Mouse (Mus musculus): ENCODE data around the gene Dnajb3. TPM values are rescaled to one million over a fixed set of nuclear protein-coding genes. Genes with fewer than 3 reads are reported as not detected.

Gene Dnajb3
- 13.2 and 15.6 TPM in 2 replicates for polyA plus RNA-seq (2015; fragmentation: Nextera tagmentation; extraction: Ambion mirVana)

GRCm38 (mm10) chr1:88205294-88205922 lies at the start of gene Dnajb3:
Gene Dnajb3, minus strand, starts transcription at chr1:88205782.

GRCm38 (mm10) chr1:88226670-88227379 lies 21.2 kb upstream of the Dnajb3 start, which contains the start of gene Mroh2a:
Gene Mroh2a, plus strand, starts transcription at chr1:88226986.

GRCm38 (mm10) chr1:88211812-88212211 lies 6.2 kb upstream of the Dnajb3 start, which contains the start of gene Ugt1a1:
Gene Ugt1a1, plus strand, starts transcription at chr1:88211959.

GRCm38 (mm10) chr1:88200456-88200855 lies 5.1 kb downstream of the Dnajb3 start, which contains the start of gene Ugt1a2:
Gene Ugt1a2, plus strand, starts transcription at chr1:88200601.

GRCm38 (mm10) chr1:88165711-88166110 lies 39.9 kb downstream of the Dnajb3 start, which contains the start of gene Ugt1a5:
Gene Ugt1a5, plus strand, starts transcription at chr1:88166012.

Other genes starting within 250 kb of the Dnajb3 start
- gene Usp40, start 197.2 kb downstream of the Dnajb3 start, polyA plus RNA-seq (2015; fragmentation: Nextera tagmentation; extraction: Ambion mirVana): 7.0 and 10.0 TPM in 2 replicates
- gene Ugt1a10, start 150.4 kb downstream of the Dnajb3 start, polyA plus RNA-seq (2015; fragmentation: Nextera tagmentation; extraction: Ambion mirVana): not detected in 2 replicates
- gene Ugt1a9, start 135.0 kb downstream of the Dnajb3 start, polyA plus RNA-seq (2015; fragmentation: Nextera tagmentation; extraction: Ambion mirVana): not detected in 2 replicates
- gene Ugt1a8, start 118.0 kb downstream of the Dnajb3 start, polyA plus RNA-seq (2015; fragmentation: Nextera tagmentation; extraction: Ambion mirVana): not detected in 2 replicates
- 7.3 and 9.5 TPM in 2 replicates for gene Ugt1a7c, start 110.7 kb downstream of the Dnajb3 start, polyA plus RNA-seq (2015; fragmentation: Nextera tagmentation; extraction: Ambion mirVana)
- 0.33 and 0.45 TPM in 2 replicates for gene Ugt1a6b, start 102.5 kb downstream of the Dnajb3 start, polyA plus RNA-seq (2015; fragmentation: Nextera tagmentation; extraction: Ambion mirVana)
- gene Ugt1a6a, start 71.0 kb downstream of the Dnajb3 start, polyA plus RNA-seq (2015; fragmentation: Nextera tagmentation; extraction: Ambion mirVana): 3.0 and 5.0 TPM in 2 replicates
- 0.11 TPM in 1 of 2 replicates, not detected in the other for gene Ugt1a5, start 39.8 kb downstream of the Dnajb3 start, polyA plus RNA-seq (2015; fragmentation: Nextera tagmentation; extraction: Ambion mirVana)
- 0.05 and 0.40 TPM in 2 replicates for gene Ugt1a2, start 5.2 kb downstream of the Dnajb3 start, polyA plus RNA-seq (2015; fragmentation: Nextera tagmentation; extraction: Ambion mirVana)
- 0.25 and 0.57 TPM in 2 replicates for gene Ugt1a1, start 6.2 kb upstream of the Dnajb3 start, polyA plus RNA-seq (2015; fragmentation: Nextera tagmentation; extraction: Ambion mirVana)
- 0.69 and 0.73 TPM in 2 replicates for gene Mroh2a, start 21.2 kb upstream of the Dnajb3 start, polyA plus RNA-seq (2015; fragmentation: Nextera tagmentation; extraction: Ambion mirVana)
- gene Hjurp, start 71.9 kb upstream of the Dnajb3 start, polyA plus RNA-seq (2015; fragmentation: Nextera tagmentation; extraction: Ambion mirVana): 76.6 and 78.0 TPM in 2 replicates
- not detected in 2 replicates for gene Trpm8, start 71.9 kb upstream of the Dnajb3 start, polyA plus RNA-seq (2015; fragmentation: Nextera tagmentation; extraction: Ambion mirVana)
- 0.25 and 0.43 TPM in 2 replicates for gene Spp2, start 201.2 kb upstream of the Dnajb3 start, polyA plus RNA-seq (2015; fragmentation: Nextera tagmentation; extraction: Ambion mirVana)